Mouse (Mus musculus): ENCODE data around the gene Tex19.1. TPM values are rescaled to one million over a fixed set of nuclear protein-coding genes. Genes with fewer than 3 reads are reported as not detected.
A peak's percentile ranks its signal among the peaks of the same experiment; 100 is the strongest.

Gene Tex19.1
- polyA plus RNA-seq, 1 experiment = not detected

DNA sequence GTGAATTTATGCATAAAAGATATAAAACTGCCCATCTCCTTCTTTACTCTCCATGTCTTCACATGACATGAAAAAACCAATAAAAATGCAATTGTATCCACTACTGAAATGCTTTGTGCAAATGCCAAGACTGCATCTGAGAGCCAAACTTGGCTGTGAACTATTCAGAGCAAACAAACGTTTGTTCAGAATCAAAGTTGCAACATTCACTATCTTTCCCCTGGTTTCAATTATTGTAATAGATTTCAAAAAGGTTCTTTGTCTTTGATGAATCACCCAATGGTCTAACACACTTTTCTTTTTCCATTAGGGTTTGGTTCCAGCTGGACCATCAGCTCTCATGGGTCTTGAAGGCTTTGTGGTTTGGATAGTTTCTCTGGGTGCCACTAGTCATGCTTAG lies 16.3 kb upstream of the Tex19.1 start:
- Histone ChIP-seq H3K4me1 (ENCODE audit: control insufficient read depth) (peaks cover 6% of the 10 kb centered on the region), H3K4me3 (replicated peaks) (no peak overlapping the region), H3K36me3 (ENCODE audit: control insufficient read depth) (no peaks in the 10 kb centered on the region), H3K27me3 (ENCODE audit: control insufficient read depth) (0 out of 2 replicates have a peak, but pooled peaks cover 3% of the 10 kb centered on the region), H3K9me3 (ENCODE audit: control insufficient read depth, low read length) (no peaks in the 10 kb centered on the region)
- TF ChIP-seq TAL1 (IDR thresholded peaks at IDR 0.05; ENCODE audit: low read length) (no peak), GATA1 (IDR thresholded peaks at IDR 0.05; ENCODE audit: low read length) (no peak)

GRCm38 (mm10) chr11:121134600-121134999 lies 11.3 kb upstream of the Tex19.1 start:
- H3K27me3 ChIP-seq (ENCODE audit: control insufficient read depth) = peaks cover 5% of the 10 kb centered on the region; the same call in 1 of the 2 replicates
- H3K36me3 ChIP-seq (ENCODE audit: control insufficient read depth) = no peaks in the 10 kb centered on the region
- no peak overlapping the region for H3K4me3 ChIP-seq (replicated peaks)
- H3K4me1 ChIP-seq (ENCODE audit: control insufficient read depth) = peaks cover 4% of the 10 kb centered on the region
- TF ChIP-seq GATA1 (IDR thresholded peaks at IDR 0.05; ENCODE audit: low read length) (no peak), TAL1 (IDR thresholded peaks at IDR 0.05; ENCODE audit: low read length) (no peak)
- no peaks in the 10 kb centered on the region for H3K9me3 ChIP-seq (ENCODE audit: control insufficient read depth, low read length)

GRCm38 (mm10) chr11:121137682-121138081 lies 8.3 kb upstream of the Tex19.1 start:
- no peaks in the 10 kb centered on the region for H3K36me3 ChIP-seq (ENCODE audit: control insufficient read depth)
- TF ChIP-seq GATA1 (IDR thresholded peaks at IDR 0.05; ENCODE audit: low read length) = no peak
- no peak for TF ChIP-seq TAL1 (IDR thresholded peaks at IDR 0.05; ENCODE audit: low read length)
- peaks cover 4% of the 10 kb centered on the region for H3K4me1 ChIP-seq (ENCODE audit: control insufficient read depth)
- H3K9me3 ChIP-seq (ENCODE audit: control insufficient read depth, low read length) = no peaks in the 10 kb centered on the region
- H3K27me3 ChIP-seq (ENCODE audit: control insufficient read depth) = peaks cover 2% of the 10 kb centered on the region; the same call in 1 of the 2 replicates
- H3K4me3 ChIP-seq (replicated peaks) = no peak overlapping the region

DNA sequence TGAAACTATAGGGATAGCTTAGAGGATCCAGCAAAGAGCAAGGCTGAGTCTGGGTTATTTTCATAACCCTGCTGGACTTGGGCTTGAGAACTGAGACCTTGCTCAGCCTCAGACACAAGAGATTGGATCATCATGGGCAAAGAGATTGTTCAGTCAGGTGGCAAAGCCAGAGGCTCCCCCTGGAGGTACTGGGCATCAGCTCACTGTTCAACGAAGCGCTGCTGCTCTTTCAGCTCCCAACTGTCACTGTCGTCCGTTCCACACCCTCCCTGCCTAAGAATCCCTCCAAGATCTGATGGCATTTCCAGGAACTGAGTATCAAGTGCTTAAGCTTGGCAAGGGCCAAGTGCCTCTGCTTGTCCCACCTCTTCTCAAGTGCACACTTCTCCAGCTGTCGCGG lies 7.2 kb upstream of the Tex19.1 start:
- TF ChIP-seq TAL1 (IDR thresholded peaks at IDR 0.05; ENCODE audit: low read length) = no peak
- peaks cover 4% of the 10 kb centered on the region for H3K4me1 ChIP-seq (ENCODE audit: control insufficient read depth)
- no peaks in the 10 kb centered on the region for H3K9me3 ChIP-seq (ENCODE audit: control insufficient read depth, low read length)
- H3K27me3 ChIP-seq (ENCODE audit: control insufficient read depth) = peaks cover 2% of the 10 kb centered on the region; the same call in 1 of the 2 replicates
- no peak overlapping the region for H3K4me3 ChIP-seq (replicated peaks)
- no peaks in the 10 kb centered on the region for H3K36me3 ChIP-seq (ENCODE audit: control insufficient read depth)

GRCm38 (mm10) chr11:121143325-121144015 lies 2.5 kb upstream of the Tex19.1 start:
- TF ChIP-seq TAL1 (IDR thresholded peaks at IDR 0.05; ENCODE audit: low read length) = no peak
- no peak for TF ChIP-seq GATA1 (IDR thresholded peaks at IDR 0.05; ENCODE audit: low read length)

GRCm38 (mm10) chr11:121148193-121148592 lies 2.2 kb downstream of the Tex19.1 start:
- no peaks in the 10 kb centered on the region for H3K27me3 ChIP-seq (ENCODE audit: control insufficient read depth)
- peaks cover 4% of the 10 kb centered on the region; the same call in 1 of the 2 replicates for H3K9me3 ChIP-seq (ENCODE audit: control insufficient read depth, low read length)
- no peaks in the 10 kb centered on the region for H3K36me3 ChIP-seq (ENCODE audit: control insufficient read depth)
- H3K4me1 ChIP-seq (ENCODE audit: control insufficient read depth) = no peaks in the 10 kb centered on the region
- TF ChIP-seq TAL1 (IDR thresholded peaks at IDR 0.05; ENCODE audit: low read length) (no peak), GATA1 (IDR thresholded peaks at IDR 0.05; ENCODE audit: low read length) (no peak)
- no peak overlapping the region for H3K4me3 ChIP-seq (replicated peaks)

More at GRCm38 (mm10) chr11:121143325-121144015, 2.5 kb upstream of the Tex19.1 start:
- Histone ChIP-seq H3K27me3 (ENCODE audit: control insufficient read depth) (no peaks in the 10 kb centered on the region; the same call in 1 of the 2 replicates), H3K9me3 (ENCODE audit: control insufficient read depth, low read length) (peaks cover 4% of the 10 kb centered on the region; the same call in 1 of the 2 replicates), H3K4me3 (replicated peaks) (no peak overlapping the region), H3K4me1 (ENCODE audit: control insufficient read depth) (peaks cover 4% of the 10 kb centered on the region), H3K36me3 (ENCODE audit: control insufficient read depth) (no peaks in the 10 kb centered on the region)

GRCm38 (mm10) chr11:121154203-121154602 lies 8.3 kb downstream of the Tex19.1 start:
- H3K36me3 ChIP-seq (ENCODE audit: control insufficient read depth) = no peaks in the 10 kb centered on the region
- H3K4me1 ChIP-seq (ENCODE audit: control insufficient read depth) = no peaks in the 10 kb centered on the region; the same call in 1 of the 2 replicates
- no peaks in the 10 kb centered on the region for H3K9me3 ChIP-seq (ENCODE audit: control insufficient read depth, low read length)
- TF ChIP-seq TAL1 (IDR thresholded peaks at IDR 0.05; ENCODE audit: low read length) (no peak), GATA1 (IDR thresholded peaks at IDR 0.05; ENCODE audit: low read length) (no peak)
- H3K4me3 ChIP-seq (replicated peaks) = no peak overlapping the region
- H3K27me3 ChIP-seq (ENCODE audit: control insufficient read depth) = peaks cover 38% of the 10 kb centered on the region

DNA sequence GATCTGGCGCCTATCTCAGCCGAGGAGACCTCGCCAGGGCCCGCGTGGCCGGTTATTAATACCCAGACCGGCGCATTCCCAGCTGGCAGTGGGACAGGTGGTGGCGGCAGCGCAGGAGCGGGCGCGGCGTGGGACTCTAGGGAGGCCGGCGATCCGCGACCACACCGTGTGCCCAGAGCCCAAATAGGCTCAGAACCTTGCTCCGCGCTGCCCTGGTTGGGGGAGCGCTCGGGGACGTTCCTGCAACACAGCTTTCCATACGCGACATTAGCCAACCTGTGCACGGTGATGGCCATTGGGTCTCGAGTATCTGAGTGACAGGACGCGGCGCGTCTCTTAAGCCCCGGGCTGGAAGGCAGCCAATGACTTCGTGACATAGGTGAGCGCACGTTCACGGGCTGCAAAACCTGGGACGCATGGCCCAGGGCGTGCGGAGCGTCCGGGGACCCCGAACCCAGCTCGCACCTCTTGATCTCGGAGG lies 10.5 kb downstream of the Tex19.1 start:
- Histone ChIP-seq H3K4me3 (replicated peaks) (peak overlapping the region; percentile 12), H3K4me1 (ENCODE audit: control insufficient read depth) (no peaks in the 10 kb centered on the region; the same call in 1 of the 2 replicates), H3K9me3 (ENCODE audit: control insufficient read depth, low read length) (no peaks in the 10 kb centered on the region), H3K36me3 (ENCODE audit: control insufficient read depth) (no peaks in the 10 kb centered on the region), H3K27me3 (ENCODE audit: control insufficient read depth) (peaks cover 42% of the 10 kb centered on the region)
- TF ChIP-seq TAL1 (IDR thresholded peaks at IDR 0.05; ENCODE audit: low read length) (no peak), GATA1 (IDR thresholded peaks at IDR 0.05; ENCODE audit: low read length) (no peak)

GRCm38 (mm10) chr11:121159971-121160370 lies 14.0 kb downstream of the Tex19.1 start, which contains the start of gene Uts2r:
Gene Uts2r (plus strand): TSS chr11:121160271.
- Histone ChIP-seq H3K4me1 (ENCODE audit: control insufficient read depth) (no peaks in the 10 kb centered on the region; the same call in 1 of the 2 replicates), H3K36me3 (ENCODE audit: control insufficient read depth) (no peaks in the 10 kb centered on the region), H3K4me3 (replicated peaks) (no peak within 1 kb of the TSS), H3K9me3 (ENCODE audit: control insufficient read depth, low read length) (no peaks in the 10 kb centered on the region), H3K27me3 (ENCODE audit: control insufficient read depth) (peaks cover 36% of the 10 kb centered on the region)
- no peak for TF ChIP-seq TAL1 (IDR thresholded peaks at IDR 0.05; ENCODE audit: low read length)
- no peak for TF ChIP-seq GATA1 (IDR thresholded peaks at IDR 0.05; ENCODE audit: low read length)

Measured in erythroblast, embryonic 14.5 days (primary cell).